Mouse (Mus musculus) kidney, postnatal 25 days (tissue): ENCODE measurements around the gene Adamtsl5.

Experiments used
- DNase-seq, 2 experiments: peaks; one replicate each; pipeline ENCODE4 v3.0.0; 2021; ENCODE audit warnings: mixed read lengths in 2 of 2

Adamtsl5 gene

GRCm38 (mm10) chr10:80292251-80293146 lies 55.7 kb downstream of the Adamtsl5 start, which contains the start of gene Rps15:
Gene Rps15 (plus strand): TSS chr10:80292453.
- peak; percentile 96 to 97 for DNase-seq
